Mouse (Mus musculus): ENCODE results near the gene Efcab5.
"Not testable (repeated sequence)": the region's sequence is repeated elsewhere in the genome, so short reads cannot be mapped to it uniquely, and the experiment has no call there.

Gene Efcab5

DNA sequence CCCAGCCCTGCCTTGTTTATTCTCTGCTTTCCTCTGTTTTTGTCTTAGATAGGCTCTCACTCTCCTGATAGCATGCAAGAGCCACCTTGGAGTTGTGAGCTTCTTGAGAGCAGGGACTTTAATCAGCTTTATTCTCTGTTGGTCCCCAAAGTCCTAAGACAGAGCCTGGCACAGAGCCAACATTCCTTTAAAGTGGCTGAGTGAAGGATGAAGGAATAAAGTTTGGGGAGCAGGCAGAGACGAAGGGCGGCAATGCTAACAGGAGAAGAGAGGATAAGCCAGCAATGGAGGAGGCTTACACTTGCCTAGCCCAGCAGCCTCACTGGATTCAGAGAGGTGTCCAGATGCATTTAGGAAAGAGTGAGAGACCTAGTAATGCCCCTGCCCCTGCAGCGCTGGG lies 92.2 kb downstream of the Efcab5 start:
- no peak for DNase-seq (ENCODE audit: low read depth, low spot score)

DNA sequence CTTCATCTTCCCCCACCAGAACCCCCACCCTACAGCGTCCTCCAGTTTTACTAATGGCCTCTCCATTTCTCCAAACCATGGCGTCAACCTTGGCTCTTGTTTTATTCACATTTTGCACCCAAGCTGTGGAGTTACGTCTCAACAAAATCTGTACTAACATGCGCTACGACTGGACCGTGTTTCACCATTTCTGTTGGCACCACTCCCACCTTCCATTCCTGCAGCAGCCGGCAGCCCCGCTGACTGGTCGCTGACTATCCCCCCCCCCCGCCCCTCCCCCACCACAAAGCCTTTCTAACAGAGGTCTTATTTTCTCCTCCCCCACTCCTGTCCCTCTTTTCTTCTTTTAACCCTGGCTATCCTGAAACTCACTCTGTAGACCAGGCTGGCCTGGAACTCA lies 93.6 kb downstream of the Efcab5 start:
- DNase-seq (ENCODE audit: low read depth, low spot score) = no peak

DNA sequence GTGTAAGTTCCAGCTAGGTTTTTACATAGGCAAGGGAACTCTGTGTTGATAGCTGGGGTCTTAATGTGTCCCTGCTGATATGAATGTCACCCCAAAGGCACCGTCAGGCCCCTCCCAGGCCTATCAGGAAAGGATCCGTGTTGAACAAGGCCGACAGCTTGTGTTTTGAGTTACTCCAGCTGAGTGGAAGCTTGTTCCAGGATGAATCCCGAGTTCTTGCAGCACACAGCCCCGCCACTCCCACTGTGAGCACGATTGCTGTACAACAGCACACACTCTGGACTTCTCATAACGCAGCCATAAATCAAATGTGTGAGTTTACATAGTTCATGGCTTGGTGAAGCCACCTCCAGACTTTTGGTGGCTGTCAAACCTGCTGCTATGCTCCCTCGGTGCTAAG lies 94.6 kb downstream of the Efcab5 start:
- DNase-seq (ENCODE audit: low read depth, low spot score) = no peak

DNA sequence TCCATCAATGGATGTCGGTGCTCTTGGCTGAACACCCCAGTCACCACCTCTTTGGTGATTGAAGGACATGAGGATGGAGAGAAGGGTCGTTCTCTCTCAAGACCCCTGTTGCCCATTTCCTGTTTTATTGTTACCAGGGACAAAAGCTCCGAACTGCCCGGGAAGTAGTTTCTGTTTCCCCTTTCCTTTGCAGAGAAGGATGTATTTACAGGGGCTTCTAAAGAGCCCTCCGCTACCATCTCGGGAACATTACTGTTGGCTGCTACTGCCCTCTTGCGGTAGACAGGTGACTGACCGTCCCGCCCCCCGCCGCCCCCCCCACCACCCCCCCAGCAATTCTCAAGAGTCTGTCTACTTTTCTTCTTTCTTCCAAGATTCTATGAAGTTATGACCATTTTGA lies 95.6 kb downstream of the Efcab5 start:
- DNase-seq (ENCODE audit: low read depth, low spot score) = peak; percentile 62

DNA sequence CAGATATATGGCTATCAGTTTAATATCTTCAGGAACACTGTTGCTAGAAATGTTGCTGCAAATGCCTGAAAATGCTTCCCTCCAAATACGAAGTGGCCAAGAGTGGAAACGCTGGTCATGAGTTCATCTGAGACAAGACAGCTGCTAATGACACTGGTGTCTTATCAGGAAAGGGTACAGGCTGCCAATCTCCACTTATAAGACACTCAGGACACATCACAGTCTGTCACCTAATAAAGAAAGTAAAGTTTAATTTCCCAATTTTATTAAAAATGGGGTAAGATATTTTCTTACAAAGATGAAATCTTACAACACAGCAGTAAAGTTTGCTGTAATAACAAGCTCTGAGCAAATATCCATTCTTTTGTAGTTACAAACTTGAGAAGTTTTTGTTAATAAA lies 99.6 kb downstream of the Efcab5 start:
- DNase-seq (ENCODE audit: low read depth, low spot score) = no peak

DNA sequence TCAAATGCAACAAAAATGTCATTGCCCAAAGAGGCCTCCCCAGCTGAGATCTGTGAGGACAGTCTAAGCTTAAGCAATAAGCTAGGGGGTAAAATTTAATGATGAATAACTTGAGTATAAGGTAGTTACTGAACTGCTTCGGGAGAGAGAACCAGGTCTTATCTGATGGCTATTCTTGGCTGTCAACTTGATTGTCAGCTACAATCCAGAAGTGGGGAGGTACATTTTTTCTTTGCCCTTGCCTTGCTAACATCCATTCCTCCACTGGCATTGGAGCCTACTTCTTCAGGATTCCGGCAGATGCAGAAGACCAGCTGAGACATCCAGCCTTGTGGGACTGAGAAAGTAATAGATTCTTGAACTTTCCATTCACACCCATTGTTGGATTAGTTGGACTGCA lies 101.8 kb downstream of the Efcab5 start:
- no peak for DNase-seq (ENCODE audit: low read depth, low spot score)

DNA sequence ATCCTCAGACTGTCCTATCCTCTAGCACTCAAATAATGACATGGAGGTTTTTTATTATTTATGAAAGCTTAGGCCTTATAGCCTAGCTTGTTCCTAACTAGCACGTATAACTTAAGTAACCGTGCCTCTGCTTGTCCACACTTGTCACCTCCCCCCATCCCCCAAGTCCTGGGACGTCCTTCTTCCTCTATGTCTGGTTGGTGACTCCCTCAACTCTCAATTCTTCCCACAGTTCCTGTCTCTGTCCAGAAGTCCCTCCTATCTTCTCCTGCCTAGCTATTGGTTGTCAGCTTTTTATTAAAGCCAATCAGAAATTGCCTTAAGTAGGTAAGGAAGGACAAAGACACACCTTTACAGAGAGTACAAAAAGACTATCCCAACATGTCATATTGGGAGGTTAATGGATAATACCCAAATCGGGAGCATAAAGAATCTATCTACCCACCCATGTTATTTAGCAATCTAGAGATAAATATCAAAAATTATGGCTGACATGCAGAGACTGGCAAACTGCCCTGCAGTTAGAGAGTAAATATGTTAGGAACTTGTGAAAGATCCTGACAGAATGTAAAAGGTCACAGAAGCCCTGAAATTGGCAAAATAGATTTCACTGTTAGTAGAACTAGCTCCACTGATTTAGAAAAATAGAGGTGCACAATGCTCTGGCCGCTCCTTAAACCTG lies 104.6 kb downstream of the Efcab5 start:
- DNase-seq (ENCODE audit: low read depth, low spot score) = no peak

DNA sequence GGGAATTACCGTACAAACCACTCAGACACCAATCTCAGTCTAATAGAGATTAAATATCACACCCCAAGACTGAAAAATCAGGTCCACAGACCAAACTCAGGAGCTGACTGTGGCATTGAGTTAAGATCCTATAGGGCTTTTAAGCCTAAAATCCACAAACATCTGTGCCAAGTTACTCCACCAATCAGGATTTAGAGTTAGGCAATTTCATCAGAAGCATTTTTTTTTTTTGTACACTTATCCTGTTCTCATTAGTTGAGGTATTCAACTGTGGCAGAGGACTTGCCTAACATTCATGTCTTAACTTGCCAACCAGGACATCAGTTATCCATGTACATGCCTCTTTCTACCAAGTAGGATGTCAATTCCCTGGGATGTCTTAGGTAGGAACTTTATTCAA lies 109.4 kb downstream of the Efcab5 start:
- DNase-seq (ENCODE audit: low read depth, low spot score) = no peak

DNA sequence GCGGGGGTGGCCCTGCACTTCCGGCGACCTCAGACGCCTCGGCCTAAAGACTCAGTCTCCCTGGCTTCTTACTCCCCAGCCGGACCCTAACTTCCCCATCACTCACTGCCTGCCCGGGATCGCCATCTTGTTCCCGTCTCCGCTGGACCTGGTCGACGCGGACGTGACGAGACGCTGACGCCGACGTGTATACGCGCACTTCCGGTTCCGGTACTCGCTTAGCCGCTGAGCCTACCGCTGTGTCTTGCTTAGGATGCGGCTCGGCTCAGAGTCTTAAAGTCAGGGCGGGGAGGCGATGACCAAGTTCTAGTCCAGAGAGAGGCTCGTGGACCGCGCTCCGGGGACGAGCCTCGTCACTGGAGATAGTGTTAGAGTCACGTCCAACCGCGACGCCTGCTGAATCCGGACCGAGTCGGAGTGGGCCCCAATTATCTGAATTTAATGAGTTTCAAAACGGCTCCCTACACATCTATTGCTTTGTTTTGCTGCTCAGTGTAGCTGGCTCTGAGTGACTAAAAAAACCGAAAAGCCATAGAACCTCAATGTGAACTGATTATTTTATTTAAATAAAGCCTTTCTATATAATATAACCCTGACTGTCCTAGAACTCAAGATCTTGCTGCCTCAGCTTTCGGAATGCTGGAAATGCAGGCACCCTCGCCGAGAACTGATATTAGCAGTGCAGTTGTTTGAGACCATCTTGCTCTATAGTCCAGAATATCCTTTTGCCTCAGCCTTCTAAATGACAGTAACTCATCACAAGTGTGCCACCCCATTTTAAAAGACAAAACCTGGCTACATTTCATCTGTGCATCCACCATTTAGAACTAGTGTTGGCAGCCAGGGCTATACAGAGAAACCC lies 110.3 kb downstream of the Efcab5 start, which contains the start of gene Nsrp1:
Nsrp1 (minus strand) TSS at position 163 of the 862 bp plus-strand sequence.
- DNase-seq (ENCODE audit: low read depth, low spot score) = peak; percentile 95

DNA sequence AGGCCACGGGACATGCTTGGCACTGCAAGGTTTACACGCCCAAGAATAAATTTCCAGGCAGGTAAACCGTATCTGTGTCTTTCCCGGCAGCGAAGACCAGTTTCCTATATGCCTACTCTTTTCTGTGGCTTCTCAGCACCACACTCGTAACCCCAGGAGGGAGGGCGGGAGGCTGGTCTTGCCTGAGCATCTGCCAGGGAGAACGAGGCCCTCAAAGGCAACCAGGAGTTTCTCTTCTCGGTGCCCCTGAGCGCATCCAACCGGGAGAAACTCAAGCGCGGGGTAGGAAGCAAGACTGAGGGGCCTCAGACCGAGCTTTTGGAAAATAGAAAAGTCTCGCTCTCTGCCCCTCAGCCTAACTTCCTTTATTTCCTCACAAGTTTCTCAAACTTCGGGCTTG lies 111.0 kb downstream of the Efcab5 start:
- peak; percentile 20 for DNase-seq (ENCODE audit: low read depth, low spot score)

DNA sequence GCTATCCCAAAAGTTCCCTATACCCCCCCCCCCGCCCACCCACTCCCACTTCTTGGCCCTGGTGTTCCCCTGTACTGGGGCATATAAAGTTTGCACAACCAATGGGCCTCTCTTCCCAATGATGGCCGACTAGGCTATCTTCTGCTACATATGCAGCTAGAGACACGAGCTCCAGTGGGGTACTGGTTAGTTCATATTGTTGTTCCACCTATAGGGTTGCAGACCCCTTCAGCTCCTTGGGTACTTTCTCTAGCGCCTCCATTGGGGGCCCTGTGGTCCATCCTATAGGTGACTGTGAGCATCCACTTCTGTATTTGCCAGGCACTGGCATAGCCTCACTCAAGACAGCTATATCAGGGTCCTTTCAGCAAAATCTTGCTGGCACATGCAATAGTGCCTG lies 111.4 kb downstream of the Efcab5 start:
- not testable (repeated sequence) for DNase-seq (ENCODE audit: low read depth, low spot score)

DNA sequence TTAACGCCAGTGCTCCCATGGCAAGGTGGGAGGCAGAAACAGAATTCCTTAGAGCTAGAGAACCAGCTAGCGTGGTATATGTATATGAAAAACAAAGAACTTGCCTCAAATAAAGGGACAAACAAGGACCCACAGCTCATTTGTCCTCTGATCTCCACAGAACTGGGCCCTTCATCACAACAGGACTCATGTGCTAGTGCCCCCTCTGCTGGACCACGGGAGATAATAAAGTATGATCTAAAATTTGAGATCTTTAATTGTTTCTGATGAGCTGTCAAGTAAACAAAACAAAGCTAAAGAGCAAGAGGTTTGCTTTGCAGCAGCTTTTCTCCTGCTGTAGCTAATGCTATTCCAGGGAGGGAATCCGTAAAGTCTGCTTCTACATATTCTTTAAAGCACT lies 118.0 kb downstream of the Efcab5 start:
- DNase-seq (ENCODE audit: low read depth, low spot score) = no peak

DNA sequence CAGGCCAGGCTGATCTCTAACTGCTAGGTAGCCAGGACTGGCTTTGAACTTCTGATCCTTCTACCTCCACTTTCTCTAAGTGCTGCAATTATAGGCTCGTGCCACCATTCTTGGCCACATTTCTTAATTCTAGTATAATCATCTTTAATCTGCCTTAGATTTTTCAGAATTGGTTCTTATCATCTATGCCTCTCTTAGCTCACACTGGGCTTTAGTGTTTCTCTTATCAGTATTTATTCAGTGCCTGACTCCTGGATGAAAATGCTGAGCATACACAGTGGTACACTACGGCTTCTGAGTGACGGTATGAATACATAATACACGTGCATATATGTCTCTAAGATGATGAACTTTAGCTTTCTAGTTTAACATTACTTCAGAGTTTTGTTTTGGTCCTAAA lies 119.9 kb downstream of the Efcab5 start:
- DNase-seq (ENCODE audit: low read depth, low spot score) = no peak

DNA sequence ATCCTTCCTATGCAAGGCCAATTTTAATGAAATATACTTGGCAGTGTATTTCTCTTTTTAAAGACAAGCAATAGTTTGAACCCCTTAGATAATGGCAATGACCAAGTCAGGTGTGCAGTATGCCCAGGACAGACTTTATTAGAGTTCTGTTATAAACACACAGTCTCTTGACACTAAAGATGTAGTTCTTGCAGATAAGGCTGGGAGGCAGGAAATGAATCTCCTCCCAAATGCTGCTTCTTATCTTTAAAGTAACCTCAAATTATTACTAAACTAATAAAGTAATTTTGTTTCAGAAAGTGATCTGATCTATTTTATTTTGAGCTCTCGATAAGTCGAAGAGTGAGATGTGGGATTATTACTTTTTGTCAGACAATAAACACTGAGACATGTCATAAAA lies 125.4 kb downstream of the Efcab5 start:
- DNase-seq (ENCODE audit: low read depth, low spot score) = no peak

DNA sequence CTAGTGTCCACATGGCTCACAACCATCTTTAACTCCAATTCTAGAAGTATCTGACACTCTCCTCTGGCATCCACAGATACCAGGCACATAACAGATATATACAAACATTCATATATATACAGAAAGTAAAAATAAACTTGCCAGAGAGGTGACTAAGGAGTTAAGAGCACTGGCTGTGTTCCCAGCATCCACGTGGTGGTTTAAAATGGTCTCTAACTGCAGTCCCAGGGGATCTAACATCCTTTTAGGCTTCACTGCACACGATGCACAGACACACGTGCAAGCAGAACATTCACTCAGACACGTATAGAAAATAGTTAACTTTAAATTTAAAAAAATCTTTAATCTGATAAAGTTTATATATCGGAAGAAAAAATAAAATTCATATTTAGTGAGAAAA lies 126.8 kb downstream of the Efcab5 start:
- DNase-seq (ENCODE audit: low read depth, low spot score) = no peak

DNA sequence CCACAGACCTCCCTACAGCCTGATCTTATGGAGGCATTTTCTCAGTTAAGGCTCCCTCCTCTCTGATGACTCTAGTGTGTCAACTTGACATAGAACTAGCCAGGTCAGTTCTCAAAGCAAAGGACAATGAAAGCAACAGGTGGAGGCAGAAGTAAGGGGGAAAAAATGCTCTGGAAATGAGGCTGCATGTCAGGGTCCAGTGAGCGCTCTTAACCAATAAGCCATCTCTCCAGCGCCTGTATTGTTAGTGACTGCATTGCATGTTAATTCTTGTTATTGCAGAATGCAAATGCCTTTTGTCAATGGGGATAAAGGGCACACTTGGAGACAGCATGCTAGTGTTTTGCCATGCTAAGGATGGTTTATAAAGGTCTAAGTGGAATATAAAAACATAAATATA lies 146.0 kb downstream of the Efcab5 start:
- DNase-seq (ENCODE audit: low read depth, low spot score) = no peak

DNA sequence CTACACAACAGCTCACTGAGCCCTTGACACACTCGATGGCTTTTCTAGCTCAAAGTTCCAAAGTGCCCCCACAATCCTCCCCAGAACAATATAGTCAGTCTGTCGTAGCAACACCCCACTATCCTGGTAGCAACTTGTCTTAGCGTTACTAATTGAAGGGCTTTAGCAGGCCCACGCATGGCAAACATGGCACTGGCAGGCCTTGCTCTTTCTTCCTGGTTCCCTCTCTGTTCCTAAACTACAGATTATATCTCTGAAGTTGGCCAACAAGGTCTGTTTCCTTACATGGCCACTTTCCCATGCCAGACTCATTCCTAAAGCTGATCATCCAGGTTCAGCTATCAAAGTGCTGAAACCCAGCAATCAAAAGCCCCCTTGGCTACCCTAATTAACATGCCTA lies 146.9 kb downstream of the Efcab5 start:
- DNase-seq (ENCODE audit: low read depth, low spot score) = no peak
